Mouse (Mus musculus): Measurements from ENCODE around the gene Cep135.

GRCm38 (mm10) chr5:76590009-76590408 is 1.5 kb downstream of the Cep135 start:
- no peak for TF ChIP-seq CTCF (IDR thresholded peaks at IDR 0.05; ENCODE audit: low read depth)
- no peak for TF ChIP-seq EP300 (IDR thresholded peaks at IDR 0.05; ENCODE audit: low read depth)
